Mouse (Mus musculus) cortical plate, adult 2 months (tissue): Measurements from ENCODE around the gene Alpk1. TPM values are rescaled to one million over a fixed set of nuclear protein-coding genes. Genes with fewer than 3 reads are reported as not detected.

ENCODE experiments used
- H3K27ac ChIP-seq: fragments of 200-500 bp; 2 replicates; pipeline ENCODE4 v1.5.1; 2012; ENCODE audit warnings: low read length, control low read depth, inconsistent platforms; ENCODE audit not compliant: insufficient read depth
- H3K4me1 ChIP-seq: fragments of 200-500 bp; 2 replicates; pipeline ENCODE4 v1.6.1; 2011; ENCODE audit warnings: low read length; ENCODE audit not compliant: control insufficient read depth, insufficient read depth
- H3K4me3 ChIP-seq: fragments of 200-500 bp; 2 replicates; pipeline ENCODE4 v1.5.1; 2011; ENCODE audit warnings: mild to moderate bottlenecking, low read length, control low read depth; ENCODE audit not compliant: insufficient read depth
- CTCF ChIP-seq: fragments of 200-500 bp; IDR thresholded peaks from 2 replicates; pipeline ENCODE4 v1.5.1; 2011; ENCODE audit warnings: mild to moderate bottlenecking, control low read depth, low read length; ENCODE audit not compliant: insufficient read depth; ENCODE audit errors: extremely low read depth
- POLR2A ChIP-seq: fragments of 200-500 bp; IDR thresholded peaks from 2 replicates; pipeline ENCODE4 v1.6.1; 2011; ENCODE audit warnings: mild to moderate bottlenecking, low read length, control low read depth; ENCODE audit not compliant: insufficient read depth; ENCODE audit errors: extremely low read depth
- polyA plus RNA-seq: library from polyadenylated mRNA; depleted of rRNA; stranded (reverse); fragments of >200 nt; gene quantifications from 2 replicates; pipeline ENCODE4 v1.2.3, GENCODE M21; 2012

Alpk1 gene
- polyA plus RNA-seq, 1 experiment, result 4.3 TPM

DNA sequence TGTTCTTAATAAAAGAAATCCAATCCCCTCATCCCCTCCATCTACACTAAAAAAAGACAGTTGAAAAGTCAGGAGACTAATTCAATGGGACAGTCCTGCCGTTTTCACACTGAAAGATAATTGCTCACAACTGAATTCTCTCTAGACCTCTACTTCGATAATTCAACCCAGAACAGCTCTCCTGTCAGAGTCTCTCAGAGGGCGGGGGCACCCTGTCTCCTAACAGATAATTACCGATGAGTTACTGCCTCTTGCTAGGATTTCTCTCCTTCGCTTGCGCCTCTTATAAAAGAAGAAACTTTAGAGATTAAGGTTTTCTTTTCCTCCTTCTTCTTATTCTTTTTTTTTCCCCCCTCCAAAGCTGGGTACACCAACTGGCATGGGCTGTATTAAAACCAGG lies 34.8 kb downstream of the Alpk1 start:
- Histone ChIP-seq H3K4me1 (no peaks in the 10 kb centered on the region), H3K27ac (no peak overlapping the region), H3K4me3 (no peak overlapping the region)
- TF ChIP-seq POLR2A (no peak), CTCF (no peak)

DNA sequence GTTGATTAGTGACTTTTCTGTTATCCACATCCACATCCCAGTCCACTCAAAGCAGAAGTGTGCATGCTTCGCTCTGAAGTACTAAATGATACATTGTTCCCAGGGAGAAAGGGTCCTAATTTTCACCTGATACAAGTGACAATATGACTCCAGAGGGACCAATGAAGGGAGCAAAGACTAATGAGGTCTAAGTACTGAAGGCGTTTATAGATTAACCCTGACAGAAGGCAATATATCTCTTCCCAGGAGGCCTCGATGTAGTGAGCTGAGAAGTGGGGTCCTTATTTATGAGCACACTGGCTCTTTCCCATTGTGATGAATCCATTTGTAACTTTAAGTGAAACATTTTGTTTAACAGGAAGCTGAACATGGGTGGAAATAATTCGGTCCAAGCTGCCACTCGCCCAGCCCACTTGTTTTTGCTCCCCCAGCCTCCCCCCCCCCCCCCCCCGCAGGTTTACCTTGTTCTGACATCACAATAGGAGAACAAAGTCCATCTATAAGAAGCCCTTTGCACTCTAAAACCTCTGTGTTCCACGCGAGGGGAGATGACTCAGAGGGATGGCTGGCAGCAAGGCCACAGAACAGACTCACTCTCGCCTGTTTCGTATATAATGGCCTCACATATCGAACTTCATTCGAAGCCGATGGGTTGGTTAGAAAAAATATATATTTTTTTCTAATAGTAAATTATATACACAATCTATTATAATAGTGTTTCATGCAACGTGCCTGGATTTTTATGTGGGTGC lies 36.5 kb downstream of the Alpk1 start:
- Histone ChIP-seq H3K4me3 (no peak overlapping the region), H3K27ac (no peak overlapping the region)
- TF ChIP-seq POLR2A (no peak), CTCF (no peak)

DNA sequence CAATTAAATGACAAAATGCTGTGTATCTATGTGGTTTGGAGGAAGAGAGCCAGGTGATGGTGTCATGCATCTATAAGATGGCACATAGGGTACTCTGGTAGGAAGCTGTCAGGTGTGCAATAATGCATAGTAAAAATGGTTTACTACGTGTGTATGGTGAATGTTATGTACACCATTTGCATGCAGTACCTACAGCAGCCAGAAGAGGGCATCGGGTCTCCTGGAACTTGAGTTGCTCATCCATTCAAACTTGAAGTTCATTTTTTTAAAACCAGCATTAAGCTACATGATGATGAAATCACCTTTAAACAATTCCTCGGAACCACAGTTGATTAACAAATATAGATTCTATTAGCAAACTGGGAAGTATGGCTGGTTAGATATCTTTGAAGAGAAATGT lies 38.9 kb downstream of the Alpk1 start:
- TF ChIP-seq CTCF, result no peak; the same call in 1 of the 2 replicates
- TF ChIP-seq POLR2A, result no peak
- H3K4me3 ChIP-seq, result no peak overlapping the region
- no peak overlapping the region for H3K27ac ChIP-seq
- no peaks in the 10 kb centered on the region for H3K4me1 ChIP-seq

More for the DNA sequence above, 36.5 kb downstream of the Alpk1 start:
- H3K4me1 ChIP-seq, result no peaks in the 10 kb centered on the region

DNA sequence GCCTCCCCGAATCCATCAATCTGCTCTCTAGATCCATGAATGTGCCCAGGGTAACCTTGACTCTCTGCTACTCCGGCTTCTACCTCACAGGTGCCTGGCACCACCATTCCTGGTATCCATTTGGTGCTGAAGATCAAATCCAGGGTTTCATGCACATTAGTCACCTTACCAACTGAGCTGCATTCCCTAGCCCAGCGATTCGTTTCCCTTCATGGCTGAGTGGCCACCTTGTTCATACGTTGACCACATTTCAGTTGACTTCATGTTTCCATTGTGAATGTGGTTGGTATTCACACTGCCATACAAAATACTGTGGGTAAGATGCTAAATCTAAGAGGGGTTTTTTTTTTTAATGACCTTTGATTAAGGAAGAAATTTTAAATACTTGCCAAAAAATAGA lies 42.5 kb downstream of the Alpk1 start:
- TF ChIP-seq POLR2A (no peak), CTCF (no peak)
- Histone ChIP-seq H3K4me3 (no peak overlapping the region), H3K4me1 (no peaks in the 10 kb centered on the region), H3K27ac (no peak overlapping the region)

DNA sequence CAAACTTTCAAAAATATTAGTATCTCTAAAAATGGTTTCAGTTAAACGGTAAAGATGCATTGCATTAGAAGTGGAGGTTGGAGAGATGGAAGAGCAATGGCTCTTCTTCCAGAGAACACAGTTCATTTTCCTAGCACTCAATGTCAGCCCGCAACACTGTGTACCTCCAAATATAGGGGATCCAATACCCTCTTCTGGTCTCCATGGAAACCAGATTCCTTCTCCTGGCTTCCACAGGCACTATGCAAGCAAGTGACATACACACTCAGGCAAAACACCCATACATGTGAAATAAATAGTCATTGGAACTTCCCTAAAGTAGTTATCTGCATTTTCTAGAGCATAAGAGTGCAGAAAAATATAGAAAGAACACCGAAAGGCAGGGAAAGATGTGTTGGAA lies 44.9 kb downstream of the Alpk1 start:
- Histone ChIP-seq H3K4me3 (no peak overlapping the region), H3K27ac (no peak overlapping the region), H3K4me1 (no peaks in the 10 kb centered on the region)
- no peak for TF ChIP-seq POLR2A
- no peak for TF ChIP-seq CTCF

DNA sequence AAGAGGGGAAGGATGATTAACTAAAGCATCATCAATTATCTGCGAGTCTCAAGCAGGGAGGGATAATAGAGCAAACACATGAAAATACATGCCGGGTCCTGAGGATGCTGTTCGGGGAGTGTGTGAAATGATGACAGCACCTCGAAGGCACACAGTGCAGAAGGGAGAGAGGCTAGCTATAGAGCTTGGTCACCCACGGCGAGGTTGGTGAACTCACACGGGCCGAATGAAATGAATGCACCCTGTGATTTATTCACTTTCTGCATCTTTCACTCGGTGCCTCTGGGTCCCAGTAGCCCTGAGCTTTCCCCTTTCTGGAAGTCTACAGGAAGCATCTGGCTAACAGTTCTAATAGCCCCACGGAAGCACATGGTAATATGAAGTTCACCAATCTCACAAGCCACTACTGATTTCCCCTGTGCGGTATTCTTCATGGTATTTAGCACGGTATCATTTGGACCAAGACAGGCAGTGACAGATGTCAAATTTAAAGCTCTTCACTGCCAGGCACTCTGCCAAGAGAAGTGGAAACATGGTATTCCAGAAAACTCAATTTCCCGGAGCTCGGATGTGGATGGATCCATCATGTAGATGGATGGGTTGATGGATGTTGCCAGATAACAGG lies 50.7 kb downstream of the Alpk1 start:
- Histone ChIP-seq H3K4me1 (no peaks in the 10 kb centered on the region), H3K27ac (no peak overlapping the region), H3K4me3 (no peak overlapping the region)
- TF ChIP-seq CTCF (no peak), POLR2A (no peak)

DNA sequence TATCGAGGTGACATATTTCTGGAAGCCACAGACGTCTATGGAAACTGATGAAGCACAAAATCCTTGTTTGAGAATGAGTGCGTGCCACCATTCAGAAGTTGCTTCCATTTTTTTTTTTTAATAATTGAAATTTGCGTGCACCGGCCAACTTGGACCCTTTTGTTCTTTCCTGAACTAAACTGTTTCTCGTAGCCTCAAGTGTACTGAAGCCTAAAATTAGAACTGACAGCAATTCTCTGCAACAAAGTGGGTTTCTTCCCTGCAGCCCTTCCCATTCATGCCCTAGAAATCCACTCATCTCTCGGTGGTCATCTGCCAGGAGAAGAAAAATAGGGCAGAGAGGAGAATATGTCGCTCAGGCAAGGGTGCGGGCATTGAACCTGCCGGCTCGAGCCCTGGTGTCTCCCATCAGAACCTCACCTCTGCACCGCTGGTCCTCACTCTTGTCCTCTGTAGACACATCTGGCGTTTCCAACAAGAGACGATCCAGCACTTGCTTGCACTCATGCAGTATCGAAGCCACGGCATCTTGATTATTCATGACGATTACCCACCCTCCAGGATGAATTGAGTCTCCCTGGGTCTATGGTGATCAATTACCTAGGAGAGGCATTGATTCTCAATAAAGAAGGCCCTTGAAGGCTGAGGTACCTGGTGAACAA lies 51.3 kb downstream of the Alpk1 start:
- H3K27ac ChIP-seq, result no peak overlapping the region
- H3K4me1 ChIP-seq, result no peaks in the 10 kb centered on the region
- H3K4me3 ChIP-seq, result no peak overlapping the region
- TF ChIP-seq POLR2A (no peak), CTCF (no peak)

DNA sequence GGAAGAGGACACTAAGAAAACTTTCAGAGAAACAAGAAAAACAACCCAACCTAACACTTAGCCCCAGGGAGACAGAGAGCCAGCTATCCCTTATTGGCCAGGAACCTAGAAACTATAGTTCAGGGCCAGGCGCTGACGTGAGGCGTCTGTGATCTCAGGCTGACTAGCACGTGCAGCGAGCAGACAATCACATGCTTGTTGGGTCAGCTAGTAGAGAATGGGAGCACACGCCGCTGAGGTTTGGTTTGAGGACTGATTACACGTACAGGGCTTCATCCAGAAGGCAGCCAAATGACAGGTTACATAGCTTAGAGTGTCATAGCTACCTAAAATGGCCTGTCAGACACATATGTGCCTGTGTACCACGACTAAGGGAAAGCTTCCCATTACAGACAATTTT lies 52.3 kb downstream of the Alpk1 start:
- TF ChIP-seq POLR2A (no peak), CTCF (no peak)
- no peaks in the 10 kb centered on the region for H3K4me1 ChIP-seq
- no peak overlapping the region for H3K4me3 ChIP-seq
- no peak overlapping the region for H3K27ac ChIP-seq

DNA sequence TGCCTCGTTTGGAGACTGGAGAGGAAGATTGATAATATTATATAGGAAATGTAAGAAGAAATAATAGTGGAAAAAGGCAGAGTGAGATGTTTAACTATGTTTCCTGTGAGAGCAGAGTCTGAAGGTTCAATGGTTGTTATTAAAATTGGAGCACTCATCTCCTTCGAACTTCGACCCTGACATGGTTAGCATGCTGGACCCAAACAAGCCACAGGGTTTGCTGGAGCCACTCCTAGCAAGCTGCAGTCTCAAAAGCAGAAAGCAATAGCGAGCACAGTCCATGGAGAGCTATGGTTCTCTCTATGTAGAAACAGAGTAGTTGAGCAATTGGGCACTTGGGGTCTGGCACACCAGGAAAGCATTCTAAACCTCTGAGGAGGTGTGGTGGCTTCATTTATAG lies 59.4 kb downstream of the Alpk1 start:
- Histone ChIP-seq H3K4me1 (no peaks in the 10 kb centered on the region), H3K4me3 (no peak overlapping the region), H3K27ac (no peak overlapping the region)
- TF ChIP-seq POLR2A, result no peak
- no peak for TF ChIP-seq CTCF
